Mouse (Mus musculus) forebrain, postnatal 0 days (tissue): ENCODE measurements around the gene Lysmd1. TPM values are rescaled to one million over a fixed set of nuclear protein-coding genes. Genes with fewer than 3 reads are reported as not detected.

Source experiments
- ATAC-seq: fragments of 200-750 bp; cut with Nextera tagmentation; 2 replicates; pipeline ENCODE4 v1.8.0; 2017; ENCODE audit warnings: mild to moderate bottlenecking, moderate library complexity
- DNase-seq: peaks from one replicate; pipeline ENCODE4 v3.0.0-alpha.2; 2015
- H3K27ac ChIP-seq: fragments of 300-500 bp; sonication (generic); 2 replicates; pipeline ENCODE4 v1.5.1; 2014; ENCODE audit warnings: low read depth, mild to moderate bottlenecking, antibody characterized with exemption, low read length, moderate library complexity, mixed read lengths
- H3K27me3 ChIP-seq: fragments of 300-500 bp; sonication (generic); 2 replicates; pipeline ENCODE4 v1.6.1; 2014; ENCODE audit warnings: mild to moderate bottlenecking, low read length, mixed read lengths; ENCODE audit not compliant: insufficient read depth
- H3K36me3 ChIP-seq: fragments of 300-500 bp; sonication (generic); 2 replicates; pipeline ENCODE4 v1.6.1; 2014; ENCODE audit warnings: mild to moderate bottlenecking, moderate library complexity; ENCODE audit not compliant: insufficient read depth
- H3K4me1 ChIP-seq: fragments of 300-500 bp; sonication (generic); 2 replicates; pipeline ENCODE4 v1.6.1; 2014; ENCODE audit warnings: antibody characterized with exemption; ENCODE audit not compliant: insufficient read depth
- H3K4me2 ChIP-seq: fragments of 300-500 bp; sonication (generic); 2 replicates; pipeline ENCODE4 v1.6.1; 2014; ENCODE audit warnings: low read depth, mild to moderate bottlenecking, moderate library complexity
- H3K4me3 ChIP-seq: fragments of 300-500 bp; sonication (generic); 2 replicates; pipeline ENCODE4 v1.5.1; 2014; ENCODE audit warnings: low read depth, low read length, mixed read lengths
- H3K9ac ChIP-seq: fragments of 300-500 bp; sonication (generic); 2 replicates; pipeline ENCODE4 v1.6.1; 2014; ENCODE audit warnings: mild to moderate bottlenecking
- H3K9me3 ChIP-seq: fragments of 300-500 bp; sonication (generic); 2 replicates; pipeline ENCODE4 v1.6.1; 2016; ENCODE audit warnings: low read length
- CTCF ChIP-seq: sonication (generic); IDR thresholded peaks from 2 replicates; pipeline ENCODE4 v1.5.1; 2016; ENCODE audit warnings: antibody characterized with exemption, control low read depth, low read depth
- WGBS: fragments of 180-500 bp; shearing (Covaris S2); extraction: QIAGEN DNeasy Blood & Tissue Kit; methylation state at CpG from one replicate; pipeline ENCODE4 v1.1.7; 2014; 5-methylcytosine and 5-hydroxymethylcytosine counted together
- polyA plus RNA-seq: library from polyadenylated mRNA; unstranded; fragments of >200 nt; fragmentation: Nextera tagmentation; extraction: Ambion mirVana; gene quantifications from 2 replicates; pipeline ENCODE4 v1.2.1, GENCODE M21; 2015
- total RNA-seq: library from RNA; depleted of rRNA; stranded (reverse); fragments of >200 nt; gene quantifications from 2 replicates; pipeline ENCODE4 v1.2.3, GENCODE M21; 2014

The Lysmd1 gene
- total and polyA plus RNA-seq, 2 experiments from 2014 or later, result 39.2 to 45.8 TPM

- Histone ChIP-seq H3K27me3 (0 out of 2 replicates have a peak, but pooled peaks cover 6% of the 10 kb centered on the region), H3K9me3 (no peaks in the 10 kb centered on the region), H3K9ac (0 out of 2 replicates have a peak overlapping the region, but pooled peaks have one; percentile 25), H3K4me2 (peak overlapping the region; percentile 42), H3K36me3 (peaks cover 52% of the 10 kb centered on the region), H3K4me1 (no peaks in the 10 kb centered on the region), H3K27ac (0 out of 2 replicates have a peak overlapping the region, but pooled peaks have one; percentile 4), H3K4me3 (no peak overlapping the region)
- no peak for TF ChIP-seq CTCF
- WGBS, result 10% methylated on average over 58 of the region's 58 CpGs
- ATAC-seq, result peak; percentile 14
- DNase-seq, result peak; percentile 57
Observed at GRCm38 (mm10) chr3:95173256-95173949, 39.5 kb downstream of the Lysmd1 start.

- Histone ChIP-seq H3K4me2 (peak overlapping the region; percentile 42), H3K27me3 (0 out of 2 replicates have a peak, but pooled peaks cover 6% of the 10 kb centered on the region), H3K9ac (no peak overlapping the region), H3K4me3 (no peak overlapping the region), H3K4me1 (no peaks in the 10 kb centered on the region), H3K27ac (no peak overlapping the region), H3K36me3 (peaks cover 45% of the 10 kb centered on the region), H3K9me3 (no peaks in the 10 kb centered on the region)
- peak; percentile 69 for ATAC-seq
- DNase-seq, result peak; percentile 86
- 14% methylated on average over 16 of the region's 16 CpGs for WGBS
- peak; percentile 84 for TF ChIP-seq CTCF
Observed at GRCm38 (mm10) chr3:95174011-95174592, 40.2 kb downstream of the Lysmd1 start.

- Histone ChIP-seq H3K4me1 (no peaks in the 10 kb centered on the region), H3K9ac (no peak overlapping the region), H3K27ac (no peak overlapping the region), H3K9me3 (no peaks in the 10 kb centered on the region), H3K4me2 (no peak overlapping the region), H3K36me3 (peaks cover 21% of the 10 kb centered on the region), H3K4me3 (no peak overlapping the region), H3K27me3 (0 out of 2 replicates have a peak, but pooled peaks cover 4% of the 10 kb centered on the region)
- WGBS, result 55% methylated on average over 3 of the region's 3 CpGs
- DNase-seq, result no peak
- ATAC-seq, result no peak
- no peak for TF ChIP-seq CTCF
Observed at GRCm38 (mm10) chr3:95176500-95176899, 42.6 kb downstream of the Lysmd1 start.

GRCm38 (mm10) chr3:95177583-95177982, 43.7 kb downstream of the Lysmd1 start:
- H3K27ac ChIP-seq, result no peak overlapping the region
- no peaks in the 10 kb centered on the region for H3K4me1 ChIP-seq
- ATAC-seq (no peak), DNase-seq (no peak)
- no peaks in the 10 kb centered on the region for H3K9me3 ChIP-seq
- peaks cover 10% of the 10 kb centered on the region for H3K36me3 ChIP-seq
- WGBS, result 76% methylated on average over 6 of the region's 6 CpGs
- H3K4me2 ChIP-seq, result no peak overlapping the region
- H3K4me3 ChIP-seq, result no peak overlapping the region
- no peak overlapping the region for H3K9ac ChIP-seq
- H3K27me3 ChIP-seq, result no peaks in the 10 kb centered on the region
- TF ChIP-seq CTCF, result no peak

- ATAC-seq, result peak; percentile 36
- WGBS, result 61% methylated on average over 5 of the region's 5 CpGs
Observed at GRCm38 (mm10) chr3:95178948-95179347, 45.1 kb downstream of the Lysmd1 start.

GRCm38 (mm10) chr3:95179890-95180289, 46.0 kb downstream of the Lysmd1 start:
- Histone ChIP-seq H3K9ac (no peak overlapping the region), H3K27ac (no peak overlapping the region), H3K27me3 (no peaks in the 10 kb centered on the region), H3K36me3 (0 out of 2 replicates have a peak, but pooled peaks cover 4% of the 10 kb centered on the region), H3K4me1 (no peaks in the 10 kb centered on the region), H3K9me3 (no peaks in the 10 kb centered on the region), H3K4me3 (no peak overlapping the region), H3K4me2 (no peak overlapping the region)
- TF ChIP-seq CTCF, result no peak
- ATAC-seq (no peak), DNase-seq (no peak)
- WGBS, result 68% methylated on average over 3 of the region's 3 CpGs

More at GRCm38 (mm10) chr3:95178948-95179347, 45.1 kb downstream of the Lysmd1 start:
- H3K27me3 ChIP-seq, result no peaks in the 10 kb centered on the region
- H3K9ac ChIP-seq, result no peak overlapping the region
- H3K9me3 ChIP-seq, result no peaks in the 10 kb centered on the region
- no peak overlapping the region for H3K4me2 ChIP-seq
- no peak for TF ChIP-seq CTCF
- DNase-seq, result peak; percentile 59
- H3K4me1 ChIP-seq, result no peaks in the 10 kb centered on the region
- H3K36me3 ChIP-seq, result peaks cover 4% of the 10 kb centered on the region; the same call in 1 of the 2 replicates
- no peak overlapping the region for H3K4me3 ChIP-seq
- no peak overlapping the region for H3K27ac ChIP-seq

GRCm38 (mm10) chr3:95181841-95182240, 48.0 kb downstream of the Lysmd1 start:
- no peak for TF ChIP-seq CTCF
- 51% methylated on average over 1 of the region's 1 CpGs for WGBS
- no peak for ATAC-seq

More at GRCm38 (mm10) chr3:95181841-95182240, 48.0 kb downstream of the Lysmd1 start:
- H3K9ac ChIP-seq, result no peak overlapping the region
- H3K36me3 ChIP-seq, result peaks cover 6% of the 10 kb centered on the region; the same call in 1 of the 2 replicates
- H3K9me3 ChIP-seq, result no peaks in the 10 kb centered on the region
- H3K4me2 ChIP-seq, result no peak overlapping the region
- H3K27ac ChIP-seq, result no peak overlapping the region
- no peak for DNase-seq
- no peaks in the 10 kb centered on the region for H3K4me1 ChIP-seq
- no peak overlapping the region for H3K4me3 ChIP-seq
- no peaks in the 10 kb centered on the region for H3K27me3 ChIP-seq
